Mouse (Mus musculus): ENCODE measurements around the gene Topors. TPM values are rescaled to one million over a fixed set of nuclear protein-coding genes. Genes with fewer than 3 reads are reported as not detected.

The Topors gene
- total RNA-seq, 4 experiments from 2014 or later: 9.4 to 11.5 (median 10.1) TPM

Other genes starting within 250 kb of the Topors start
- gene Aco1, start 126.8 kb downstream of the Topors start, total RNA-seq (2022): 10 to 100 TPM; 24.3 to 30.2 (median 26.3) TPM
- 1 to 10 TPM; 6.3 to 9.0 (median 7.0) TPM for gene Ddx58, start 30.0 kb downstream of the Topors start, total RNA-seq (2022)
- 10 to 100 TPM; 38.6 to 57.0 (median 48.2) TPM for gene Smim27, start 271 bp downstream of the Topors start, total RNA-seq (2022)
- gene Ndufb6, start 9.6 kb upstream of the Topors start, total RNA-seq (2022): 100 to 1,000 TPM; 477 to 496 (median 482) TPM
- under 1 TPM in 1 of 4 experiments, not detected in 3; 0.12 TPM for gene Tmem215, start 202.3 kb upstream of the Topors start, total RNA-seq (2022)

All from heart, adult 8-10 months (tissue).